Mouse (Mus musculus) WW6 (cell line): Measurements from ENCODE around the gene C130073F10Rik.
A peak's percentile ranks its signal among the peaks of the same experiment; 100 is the strongest.
"Not testable (repeated sequence)": the region's sequence is repeated elsewhere in the genome, so short reads cannot be mapped to it uniquely, and the experiment has no call there.

Experiments
- DNase-seq: peaks from one replicate; pipeline ENCODE4 v3.0.0-alpha.2; 2013; ENCODE audit warnings: low read depth, low spot score

Gene C130073F10Rik

DNA sequence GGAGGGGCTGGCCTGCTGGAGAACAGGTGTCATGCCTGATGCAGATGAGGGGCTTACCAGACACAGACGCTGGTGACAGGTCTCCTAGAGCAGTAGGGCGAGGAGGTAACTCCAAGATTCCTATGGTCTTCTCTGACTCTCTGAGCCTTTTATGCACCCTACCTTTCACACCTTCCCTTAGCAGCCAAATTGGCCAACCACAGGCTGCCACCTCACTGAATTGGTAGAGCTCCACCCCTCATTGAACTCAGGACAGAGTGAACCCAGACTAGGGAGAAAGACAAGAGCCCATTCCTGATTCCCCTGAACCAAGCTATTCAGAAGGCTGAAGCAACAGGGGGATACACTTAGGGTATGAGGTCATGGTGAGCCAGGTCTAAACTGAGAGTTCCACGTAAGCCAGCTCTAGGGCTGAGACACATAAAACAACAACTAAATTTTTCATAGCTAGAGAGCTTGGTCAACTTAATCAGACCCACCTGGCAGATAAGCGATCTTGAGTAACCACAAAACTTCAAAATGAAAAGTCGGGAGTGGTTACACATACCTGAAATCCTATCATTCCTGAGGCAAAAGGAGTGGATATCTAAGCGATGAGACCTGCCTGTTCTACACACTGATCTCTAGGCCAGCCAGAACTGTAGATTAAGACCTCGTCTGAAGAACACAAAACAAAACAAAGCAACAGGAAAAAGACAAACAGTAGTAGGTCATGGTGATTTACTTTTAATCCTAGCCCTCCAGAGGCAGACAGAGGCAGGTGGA is at the start of gene C130073F10Rik:
Gene C130073F10Rik (minus strand): TSS at position 134 of the 765 bp plus-strand sequence.
- DNase-seq: no peak

DNA sequence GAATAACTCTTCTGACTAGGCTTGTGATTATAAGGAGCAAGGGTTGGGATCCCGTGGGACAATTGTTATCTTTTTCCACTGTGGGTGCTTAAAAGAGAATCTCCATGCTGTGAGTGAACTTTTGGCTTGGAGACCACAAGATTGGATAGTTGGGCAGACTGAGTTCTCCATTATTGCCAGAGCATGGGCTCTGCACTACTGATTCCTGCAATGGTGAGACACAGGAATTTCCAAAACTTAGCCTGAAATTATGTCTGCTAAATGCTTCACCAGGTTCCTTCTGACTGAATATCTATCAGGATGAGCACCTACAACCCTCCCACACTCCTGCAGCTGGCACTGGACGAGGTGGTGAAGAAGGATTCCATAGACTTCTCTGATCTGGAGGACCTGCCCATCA is 46.5 kb upstream of the C130073F10Rik start, which contains the start of gene Gm12794:
Gene Gm12794 (plus strand): TSS at position 301 of the 400 bp plus-strand sequence.
- DNase-seq: not testable (repeated sequence)

DNA sequence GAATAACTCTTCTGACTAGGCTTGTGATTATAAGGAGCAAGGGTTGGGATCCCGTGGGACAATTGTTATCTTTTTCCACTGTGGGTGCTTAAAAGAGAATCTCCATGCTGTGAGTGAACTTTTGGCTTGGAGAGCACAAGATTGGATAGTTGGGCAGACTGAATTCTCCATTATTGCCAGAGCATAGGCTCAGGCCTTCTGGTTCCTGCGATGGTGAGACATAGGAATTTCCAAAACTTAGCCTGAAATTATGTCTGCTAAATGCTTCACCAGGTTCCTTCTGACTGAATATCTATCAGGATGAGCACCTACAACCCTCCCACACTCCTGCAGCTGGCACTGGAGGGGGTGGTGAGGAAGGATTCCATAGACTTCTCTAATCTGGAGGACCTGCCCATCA is 15.2 kb upstream of the C130073F10Rik start, which contains the start of gene Gm12800:
Gene Gm12800 (plus strand): TSS at position 301 of the 400 bp plus-strand sequence.
- not testable (repeated sequence) for DNase-seq

DNA sequence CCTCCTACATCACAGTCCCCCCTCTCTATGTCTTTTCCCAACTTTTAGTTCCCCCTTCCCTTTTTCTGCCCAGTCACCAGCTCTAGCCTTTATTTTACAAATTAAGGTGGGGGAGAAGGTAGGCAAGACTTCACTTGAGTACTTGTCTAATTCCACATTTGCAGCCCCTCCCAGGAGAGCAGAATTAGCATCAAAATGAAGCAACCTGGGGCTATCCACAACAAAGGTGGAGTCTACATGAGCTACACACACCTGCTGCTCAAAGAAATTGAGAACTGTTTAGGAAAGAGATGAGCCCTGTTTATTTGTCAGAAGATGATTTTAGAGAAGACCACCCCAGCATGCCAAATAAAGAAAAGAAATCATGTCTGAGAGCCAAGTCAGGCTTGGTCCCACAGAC is 4.2 kb downstream of the C130073F10Rik start:
- peak; percentile 11 for DNase-seq

DNA sequence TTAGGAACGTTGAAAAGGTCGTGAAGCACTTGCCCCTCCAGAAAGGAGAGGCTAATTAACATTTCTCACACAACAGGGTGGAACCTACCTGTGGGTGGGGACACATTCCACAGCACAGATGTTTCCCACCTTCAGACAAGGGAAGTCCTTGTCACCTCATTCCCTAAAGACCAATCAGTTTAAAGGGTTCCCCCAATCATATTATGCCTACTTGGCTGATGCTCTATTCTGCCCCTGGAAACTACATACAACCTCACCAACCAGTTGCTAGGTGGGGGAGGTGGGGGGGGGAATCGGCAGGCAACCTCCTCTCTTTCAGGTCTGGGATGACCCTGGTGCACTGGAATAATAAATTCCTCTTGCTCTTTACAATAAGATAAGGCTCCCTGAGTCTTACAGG is 9.9 kb downstream of the C130073F10Rik start:
- no peak for DNase-seq

DNA sequence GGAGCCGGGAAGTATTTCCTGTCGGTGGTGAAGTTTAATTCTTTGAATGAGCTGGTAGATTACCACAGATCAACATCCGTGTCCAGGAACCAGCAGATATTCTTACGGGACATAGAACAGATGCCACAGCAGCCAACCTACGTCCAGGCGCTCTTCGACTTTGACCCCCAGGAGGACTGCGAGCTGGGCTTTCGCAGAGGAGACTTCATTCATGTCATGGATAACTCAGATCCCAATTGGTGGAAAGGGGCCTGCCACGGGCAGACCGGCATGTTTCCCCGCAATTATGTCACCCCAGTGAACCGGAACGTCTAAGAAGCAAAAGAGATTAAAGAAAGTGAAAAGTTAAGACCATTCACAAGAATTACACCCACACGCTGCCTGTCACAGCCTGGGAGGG is 17.9 kb downstream of the C130073F10Rik start:
- not testable (repeated sequence) for DNase-seq

DNA sequence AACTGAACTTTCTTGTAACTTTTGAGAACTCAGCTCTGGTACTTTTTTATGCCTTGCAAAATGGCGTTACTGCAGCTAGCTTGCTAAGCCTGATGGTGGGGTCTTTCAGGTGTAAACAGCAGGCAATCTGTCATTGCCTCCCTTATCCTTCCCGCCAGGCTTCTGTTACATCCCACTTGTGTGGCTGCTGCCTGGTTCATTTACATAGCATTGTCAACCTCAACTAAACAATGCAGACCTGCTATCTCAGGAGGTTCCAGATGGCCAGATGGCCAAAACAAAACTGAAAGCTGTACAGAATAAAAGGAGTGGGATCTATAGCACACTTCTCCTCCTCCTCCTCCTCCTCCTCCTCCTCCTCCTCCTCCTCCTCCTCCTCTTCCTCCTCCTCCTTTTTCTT is 21.6 kb downstream of the C130073F10Rik start:
- DNase-seq: not testable (repeated sequence)

DNA sequence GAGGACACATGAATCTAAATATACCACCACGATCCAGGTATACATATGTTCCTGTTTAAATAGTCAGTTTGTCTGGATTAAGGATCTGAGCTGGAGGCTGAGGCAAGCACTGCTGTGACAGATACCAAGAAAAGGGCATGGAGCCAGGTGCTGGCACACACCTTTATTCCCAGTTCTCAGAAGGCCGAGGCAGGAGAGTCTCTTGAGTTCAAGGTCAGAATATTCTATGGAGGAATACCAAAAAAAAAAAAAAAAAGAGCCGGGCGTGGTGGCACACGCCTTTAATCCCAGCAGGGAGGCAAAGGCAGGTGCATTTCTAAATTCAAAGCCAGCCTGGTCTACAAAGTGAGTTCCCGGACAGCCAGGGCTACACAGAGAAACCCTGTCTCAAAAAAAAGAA is 31.3 kb downstream of the C130073F10Rik start:
- no peak for DNase-seq

DNA sequence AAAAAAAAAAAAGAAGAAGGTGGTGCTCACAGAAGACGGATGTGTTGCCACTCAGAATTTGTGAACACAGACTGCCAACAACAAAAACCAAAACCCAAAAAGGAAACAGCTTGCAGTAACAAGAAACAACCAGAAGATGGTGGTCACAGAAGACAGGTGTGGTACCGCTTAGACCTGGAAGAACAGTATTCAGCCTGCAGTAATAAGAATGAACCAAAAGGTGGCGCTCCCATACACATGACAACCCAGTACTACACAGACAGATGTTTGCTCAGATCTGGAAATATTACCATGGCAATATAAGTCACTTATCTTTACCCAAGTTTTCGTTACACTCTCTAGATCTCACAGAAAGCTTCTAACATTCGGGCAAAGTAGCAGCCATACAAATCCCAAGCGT is 32.7 kb downstream of the C130073F10Rik start:
- DNase-seq: peak; percentile 54

DNA sequence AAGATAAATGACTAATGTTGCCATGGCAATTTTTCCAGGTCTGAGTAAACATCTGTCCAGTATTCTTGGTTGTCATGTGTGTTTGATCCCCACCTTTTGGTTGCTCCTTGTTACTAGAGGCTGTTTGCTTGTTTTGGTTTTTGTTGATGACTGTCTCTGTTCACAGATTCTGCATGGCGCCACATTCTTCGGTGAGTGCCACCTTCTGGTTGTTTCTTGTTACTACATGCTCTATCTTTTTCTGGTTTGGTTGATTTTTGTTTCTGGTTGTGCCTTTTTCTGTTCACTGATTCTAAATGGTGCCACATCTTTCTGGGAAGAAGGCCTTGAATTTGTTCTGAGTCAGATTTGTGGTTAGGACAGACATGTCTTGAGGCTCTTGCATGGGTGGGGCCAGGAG is 42.7 kb downstream of the C130073F10Rik start:
- no peak for DNase-seq

DNA sequence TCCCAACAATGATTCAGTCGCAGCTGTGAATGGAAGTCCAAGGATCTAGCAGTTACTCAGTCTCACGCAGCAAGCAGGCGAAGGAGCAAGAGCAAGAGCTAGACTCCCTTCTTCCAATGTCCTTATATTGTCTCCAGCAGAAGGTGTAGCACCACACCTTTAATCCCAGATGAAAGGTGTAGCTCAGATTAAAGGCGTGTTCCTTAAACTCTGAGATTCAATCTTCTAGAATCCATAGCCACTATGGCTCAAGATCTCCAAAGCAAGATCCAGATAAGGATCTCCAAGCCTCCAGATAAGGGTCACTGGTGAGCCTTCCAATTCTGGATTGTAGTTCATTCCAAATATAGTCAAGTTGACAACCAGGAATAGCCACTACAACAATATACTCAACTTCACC is 49.7 kb downstream of the C130073F10Rik start, which contains the start of gene B020004J07Rik:
Gene B020004J07Rik (minus strand): TSS at position 101 of the 400 bp plus-strand sequence.
- DNase-seq: not testable (repeated sequence)
